Mouse (Mus musculus) brain, embryonic 14.5 days (tissue): Measurements from ENCODE around the gene Chd3.

Source experiments
- CTCF ChIP-seq: fragments of 200-500 bp; IDR thresholded peaks from 2 replicates; pipeline ENCODE4 v1.5.1; 2012; ENCODE audit warnings: inconsistent platforms, mild to moderate bottlenecking, moderate library complexity, borderline replicate concordance; ENCODE audit not compliant: insufficient read depth, insufficient read length; ENCODE audit errors: extremely low read depth
- POLR2A ChIP-seq: fragments of 200-500 bp; IDR thresholded peaks from 2 replicates; pipeline ENCODE4 v1.6.1; 2012; ENCODE audit warnings: mild to moderate bottlenecking, inconsistent platforms, borderline replicate concordance; ENCODE audit not compliant: poor library complexity, insufficient read depth, insufficient read length, severe bottlenecking; ENCODE audit errors: extremely low read depth

GRCm38 (mm10) chr11:69332713-69333253 is 36.4 kb downstream of the Chd3 start:
- TF ChIP-seq CTCF (no peak), POLR2A (no peak)
